Mouse (Mus musculus): ENCODE data around the gene Ndufa10. TPM values are rescaled to one million over a fixed set of nuclear protein-coding genes. Genes with fewer than 3 reads are reported as not detected.

Gene Ndufa10
- polyA plus RNA-seq, 1 experiment from 2014 or later = 255 TPM

GRCm38 (mm10) chr1:92424714-92425113 lies 48.9 kb downstream of the Ndufa10 start:
- H3K4me1 ChIP-seq = no peaks in the 10 kb centered on the region
- no peaks in the 10 kb centered on the region for H3K9me3 ChIP-seq
- no peak overlapping the region for H3K4me3 ChIP-seq
- H3K9ac ChIP-seq = no peak overlapping the region
- H3K4me2 ChIP-seq (replicated peaks) = no peak overlapping the region
- ATAC-seq (ENCODE audit: insufficient number of reproducible peaks, insufficient read depth, low FRiP score, low TSS enrichment) = no peak
- no peak overlapping the region for H3K27ac ChIP-seq
- 61% methylated on average over 7 of the region's 7 CpGs for WGBS
- no peaks in the 10 kb centered on the region for H3K27me3 ChIP-seq
- no peaks in the 10 kb centered on the region for H3K36me3 ChIP-seq

DNA sequence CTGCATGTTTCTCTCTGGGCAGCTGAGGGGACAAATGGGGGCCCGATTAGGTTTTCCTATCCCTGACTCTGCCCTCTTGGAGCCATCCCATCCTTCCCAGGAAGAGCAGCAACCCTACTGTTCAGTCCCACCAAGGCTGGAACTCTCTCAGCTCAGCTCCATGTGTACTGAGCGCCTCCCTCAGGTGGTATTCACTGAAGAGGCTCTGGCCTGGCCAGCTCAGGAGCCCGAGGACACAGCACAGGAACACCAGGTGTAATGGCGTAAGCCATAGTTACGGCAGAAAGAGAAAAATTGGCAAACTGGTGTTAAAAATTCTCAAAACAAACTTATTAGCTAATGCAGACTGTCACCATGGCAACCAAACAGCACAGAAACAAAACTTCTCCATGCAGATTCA lies 68.5 kb downstream of the Ndufa10 start:
- Histone ChIP-seq H3K9ac (no peak overlapping the region), H3K27ac (no peak overlapping the region), H3K9me3 (no peaks in the 10 kb centered on the region), H3K4me1 (no peaks in the 10 kb centered on the region), H3K27me3 (no peaks in the 10 kb centered on the region), H3K4me3 (no peak overlapping the region), H3K36me3 (no peaks in the 10 kb centered on the region), H3K4me2 (replicated peaks) (no peak overlapping the region)
- 72% methylated on average over 5 of the region's 5 CpGs for WGBS
- no peak for ATAC-seq (ENCODE audit: insufficient number of reproducible peaks, insufficient read depth, low FRiP score, low TSS enrichment)

- peaks cover 17% of the 10 kb centered on the region for H3K4me1 ChIP-seq
- no peak overlapping the region for H3K9ac ChIP-seq
- no peak overlapping the region for H3K4me3 ChIP-seq
- 93% methylated on average over 2 of the region's 2 CpGs for WGBS
- H3K27ac ChIP-seq = no peak overlapping the region
- H3K9me3 ChIP-seq = no peaks in the 10 kb centered on the region
- no peaks in the 10 kb centered on the region for H3K36me3 ChIP-seq
- ATAC-seq (ENCODE audit: insufficient number of reproducible peaks, insufficient read depth, low FRiP score, low TSS enrichment) = no peak
- H3K4me2 ChIP-seq (replicated peaks) = no peak overlapping the region
- no peaks in the 10 kb centered on the region for H3K27me3 ChIP-seq
Measured at GRCm38 (mm10) chr1:92400556-92400955, 73.1 kb downstream of the Ndufa10 start.

DNA sequence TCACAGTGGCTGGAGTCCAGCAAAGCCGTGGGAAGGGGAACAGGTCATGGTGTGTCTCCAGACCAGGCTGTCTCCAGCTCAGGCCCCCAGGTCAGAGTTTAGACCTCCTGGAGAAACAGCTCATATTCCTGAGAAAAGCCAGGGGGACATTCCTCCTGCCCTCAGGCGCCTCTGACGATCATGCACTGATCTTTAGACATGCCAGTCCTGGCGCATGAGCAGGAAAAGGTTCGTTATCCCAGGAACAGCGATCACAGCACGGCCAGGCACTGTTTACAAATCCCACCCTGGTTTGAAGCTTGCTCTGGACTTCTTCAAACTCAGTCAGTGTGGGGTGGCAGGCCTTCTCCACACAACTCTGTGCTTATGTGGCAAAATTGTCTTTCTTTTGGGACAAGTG lies 75.1 kb downstream of the Ndufa10 start:
- H3K27ac ChIP-seq = no peak overlapping the region
- no peaks in the 10 kb centered on the region for H3K36me3 ChIP-seq
- no peak for ATAC-seq (ENCODE audit: insufficient number of reproducible peaks, insufficient read depth, low FRiP score, low TSS enrichment)
- H3K4me1 ChIP-seq = peaks cover 17% of the 10 kb centered on the region
- H3K27me3 ChIP-seq = no peaks in the 10 kb centered on the region
- H3K4me2 ChIP-seq (replicated peaks) = no peak overlapping the region
- H3K4me3 ChIP-seq = no peak overlapping the region
- no peak overlapping the region for H3K9ac ChIP-seq
- WGBS = 25% methylated on average over 7 of the region's 7 CpGs
- no peaks in the 10 kb centered on the region for H3K9me3 ChIP-seq

DNA sequence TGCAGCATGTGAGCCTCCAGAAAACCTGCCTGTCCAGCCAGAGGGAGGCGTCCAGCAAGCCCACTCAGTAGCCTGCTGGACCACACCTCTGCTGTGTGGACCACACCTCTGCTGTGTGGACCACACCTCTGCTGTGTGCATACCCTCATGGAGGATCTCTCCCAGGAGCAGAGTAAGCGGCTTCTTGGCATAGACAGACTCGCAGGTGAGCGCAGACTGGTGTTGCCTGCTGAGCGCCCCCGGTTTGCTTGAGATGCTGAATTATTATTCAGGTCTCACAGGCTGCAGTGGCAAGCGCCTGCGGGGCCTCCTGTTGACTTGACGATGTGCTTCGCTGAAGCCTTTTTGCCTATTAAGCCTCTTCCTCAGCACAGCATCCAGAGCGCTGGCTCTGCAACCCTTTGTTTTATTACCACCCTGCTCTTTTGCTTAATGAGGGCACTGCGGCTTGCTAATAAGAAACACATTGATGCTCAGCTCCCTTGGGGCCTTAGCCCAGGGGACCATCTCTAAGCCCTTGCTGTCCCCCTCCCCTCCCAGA lies 76.1 kb downstream of the Ndufa10 start:
- no peaks in the 10 kb centered on the region for H3K27me3 ChIP-seq
- no peaks in the 10 kb centered on the region for H3K9me3 ChIP-seq
- H3K36me3 ChIP-seq = no peaks in the 10 kb centered on the region
- no peak overlapping the region for H3K27ac ChIP-seq
- no peak overlapping the region for H3K4me3 ChIP-seq
- ATAC-seq (ENCODE audit: insufficient number of reproducible peaks, insufficient read depth, low FRiP score, low TSS enrichment) = no peak
- no peak overlapping the region for H3K4me2 ChIP-seq (replicated peaks)
- no peak overlapping the region for H3K9ac ChIP-seq
- H3K4me1 ChIP-seq = peaks cover 17% of the 10 kb centered on the region
- WGBS = 12% methylated on average over 12 of the region's 12 CpGs

DNA sequence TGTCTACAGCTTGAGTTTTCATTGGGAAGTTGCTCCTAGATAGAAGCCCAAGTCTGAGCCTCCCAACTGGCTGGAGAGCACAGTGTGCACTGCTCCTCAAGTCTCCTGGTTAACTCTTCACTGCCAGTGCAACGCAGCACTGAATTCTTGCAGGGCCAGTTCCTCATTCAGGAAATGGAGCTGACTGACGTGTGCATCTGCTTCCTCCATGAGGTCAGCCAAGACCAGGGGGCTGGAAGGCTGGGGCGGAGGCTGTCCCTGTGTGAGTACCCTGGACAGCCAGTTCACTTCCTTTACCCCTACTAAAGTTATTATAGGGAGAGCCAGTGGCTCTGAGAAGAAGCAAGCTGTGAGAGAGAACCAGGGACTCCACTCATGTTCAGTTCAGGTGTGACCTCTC lies 79.4 kb downstream of the Ndufa10 start:
- Histone ChIP-seq H3K36me3 (no peaks in the 10 kb centered on the region), H3K4me1 (peaks cover 17% of the 10 kb centered on the region), H3K9ac (no peak overlapping the region), H3K4me2 (replicated peaks) (no peak overlapping the region), H3K4me3 (no peak overlapping the region), H3K9me3 (no peaks in the 10 kb centered on the region), H3K27ac (no peak overlapping the region), H3K27me3 (no peaks in the 10 kb centered on the region)
- ATAC-seq (ENCODE audit: insufficient number of reproducible peaks, insufficient read depth, low FRiP score, low TSS enrichment) = no peak
- WGBS = 66% methylated on average over 3 of the region's 3 CpGs

- H3K36me3 ChIP-seq = no peaks in the 10 kb centered on the region
- ATAC-seq (ENCODE audit: insufficient number of reproducible peaks, insufficient read depth, low FRiP score, low TSS enrichment) = no peak
- H3K4me1 ChIP-seq = peaks cover 9% of the 10 kb centered on the region
- H3K4me2 ChIP-seq (replicated peaks) = no peak overlapping the region
- no peak overlapping the region for H3K9ac ChIP-seq
- H3K27ac ChIP-seq = no peak overlapping the region
- H3K4me3 ChIP-seq = no peak overlapping the region
- H3K9me3 ChIP-seq = no peaks in the 10 kb centered on the region
- H3K27me3 ChIP-seq = no peaks in the 10 kb centered on the region
- WGBS = 92% methylated on average over 6 of the region's 6 CpGs
Measured at GRCm38 (mm10) chr1:92393166-92393565, 80.5 kb downstream of the Ndufa10 start.

Small RNAs within 50 kb of the gene (microRNA-seq; reads per million reads assigned to microRNA genes)
- 4.9 reads per million, percentile 19 among the genes with 10 or more reads in this experiment for gene Mir6900

Other genes with a start within 250 kb of the Ndufa10 start
- not detected in 2 replicates for gene Olfr1416, start 11.3 kb upstream of the Ndufa10 start, polyA plus RNA-seq (2016; fragmentation: Nextera tagmentation; extraction: Ambion mirVana)
- gene Olfr1415, start 22.2 kb upstream of the Ndufa10 start, polyA plus RNA-seq (2016; fragmentation: Nextera tagmentation; extraction: Ambion mirVana) = not detected in 2 replicates
- gene Olfr1414, start 44.8 kb upstream of the Ndufa10 start, polyA plus RNA-seq (2016; fragmentation: Nextera tagmentation; extraction: Ambion mirVana) = not detected in 2 replicates
- not detected in 2 replicates for gene Olfr1413, start 97.5 kb upstream of the Ndufa10 start, polyA plus RNA-seq (2016; fragmentation: Nextera tagmentation; extraction: Ambion mirVana)
- not detected in 2 replicates for gene Olfr1412, start 111.9 kb upstream of the Ndufa10 start, polyA plus RNA-seq (2016; fragmentation: Nextera tagmentation; extraction: Ambion mirVana)
- gene Olfr1411, start 120.6 kb upstream of the Ndufa10 start, polyA plus RNA-seq (2016; fragmentation: Nextera tagmentation; extraction: Ambion mirVana) = not detected in 2 replicates
- not detected in 2 replicates for gene Olfr1410, start 131.9 kb upstream of the Ndufa10 start, polyA plus RNA-seq (2016; fragmentation: Nextera tagmentation; extraction: Ambion mirVana)
- 0.13 TPM in 1 of 2 replicates, not detected in the other for gene Olfr12, start 143.9 kb upstream of the Ndufa10 start, polyA plus RNA-seq (2016; fragmentation: Nextera tagmentation; extraction: Ambion mirVana)
- 340 and 378 TPM in 2 replicates for gene Cops9, start 168.1 kb upstream of the Ndufa10 start, polyA plus RNA-seq (2016; fragmentation: Nextera tagmentation; extraction: Ambion mirVana)
- 0.17 TPM in 1 of 2 replicates, not detected in the other for gene Otos, start 175.0 kb upstream of the Ndufa10 start, polyA plus RNA-seq (2016; fragmentation: Nextera tagmentation; extraction: Ambion mirVana)